Mouse (Mus musculus) lung, embryonic 15.5 days (tissue): ENCODE measurements around the gene Fnip2. TPM values are rescaled to one million over a fixed set of nuclear protein-coding genes. Genes with fewer than 3 reads are reported as not detected.

ENCODE experiments used
- ATAC-seq: fragments of 200-750 bp; cut with Nextera tagmentation; 2 replicates; pipeline ENCODE4 v1.8.0; 2017; ENCODE audit warnings: moderate number of reproducible peaks, borderline replicate concordance; ENCODE audit not compliant: low FRiP score, low TSS enrichment; ENCODE audit errors: extremely low read depth
- H3K27ac ChIP-seq: fragments of 300-500 bp; sonication (generic); 2 replicates; pipeline ENCODE4 v1.5.1; 2015; ENCODE audit warnings: moderate library complexity, mild to moderate bottlenecking, inconsistent platforms
- H3K27me3 ChIP-seq: fragments of 300-500 bp; sonication (generic); 2 replicates; pipeline ENCODE4 v1.6.1; 2015; ENCODE audit warnings: inconsistent platforms
- H3K36me3 ChIP-seq: fragments of 300-500 bp; sonication (generic); 2 replicates; pipeline ENCODE4 v1.6.1; 2015; ENCODE audit warnings: inconsistent platforms
- H3K4me1 ChIP-seq: fragments of 300-500 bp; sonication (generic); 2 replicates; pipeline ENCODE4 v1.6.1; 2015; ENCODE audit warnings: inconsistent platforms
- H3K4me2 ChIP-seq: fragments of 300-500 bp; sonication (generic); 2 replicates; pipeline ENCODE4 v1.6.1; 2015; ENCODE audit warnings: inconsistent platforms, mild to moderate bottlenecking, moderate library complexity
- H3K4me3 ChIP-seq: fragments of 300-500 bp; sonication (generic); 2 replicates; pipeline ENCODE4 v1.5.1; 2015; ENCODE audit warnings: mild to moderate bottlenecking, inconsistent platforms
- H3K9ac ChIP-seq: fragments of 300-500 bp; sonication (generic); 2 replicates; pipeline ENCODE4 v1.6.1; 2015; ENCODE audit warnings: inconsistent platforms
- H3K9me3 ChIP-seq: fragments of 300-500 bp; sonication (generic); 2 replicates; pipeline ENCODE4 v1.6.1; 2016; ENCODE audit warnings: inconsistent platforms
- WGBS: fragments of 180-500 bp; shearing (Covaris S2); methylation state at CpG from one replicate; pipeline ENCODE4 v1.1.7; 2015; 5-methylcytosine and 5-hydroxymethylcytosine counted together
- polyA plus RNA-seq: library from polyadenylated mRNA; unstranded; fragments of >200 nt; fragmentation: Nextera tagmentation; extraction: Ambion mirVana; gene quantifications from 2 replicates; pipeline ENCODE4 v1.2.1, GENCODE M21; 2015

Gene Fnip2
- polyA plus RNA-seq, 1 experiment from 2014 or later: 4.4 TPM

DNA sequence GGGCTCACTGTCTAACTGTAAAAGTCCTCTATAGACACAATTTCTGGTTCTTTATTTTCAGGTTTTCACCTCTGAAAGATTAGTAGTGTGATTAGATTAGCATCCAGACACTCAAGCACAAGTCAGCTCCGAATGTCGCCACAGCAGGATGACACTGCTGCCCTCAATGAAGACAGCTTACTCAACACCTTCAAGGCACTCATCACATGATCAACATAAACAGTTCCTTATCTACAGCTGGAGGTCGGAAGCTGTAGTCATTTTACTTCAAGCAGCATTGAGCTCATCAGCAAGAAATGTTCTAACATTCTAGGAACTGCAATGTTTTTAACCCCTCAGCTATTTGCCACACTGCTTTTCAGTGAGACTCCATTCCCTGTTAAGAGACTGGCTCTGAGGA, 76.0 kb downstream of the Fnip2 start:
- Histone ChIP-seq H3K4me1 (no peaks in the 10 kb centered on the region), H3K9ac (no peak overlapping the region), H3K27me3 (no peaks in the 10 kb centered on the region), H3K9me3 (no peaks in the 10 kb centered on the region), H3K4me3 (no peak overlapping the region), H3K4me2 (no peak overlapping the region), H3K36me3 (peaks cover 22% of the 10 kb centered on the region; the same call in 1 of the 2 replicates), H3K27ac (no peak overlapping the region)
- ATAC-seq: no peak
- WGBS: 32% methylated on average over 3 of the region's 3 CpGs

DNA sequence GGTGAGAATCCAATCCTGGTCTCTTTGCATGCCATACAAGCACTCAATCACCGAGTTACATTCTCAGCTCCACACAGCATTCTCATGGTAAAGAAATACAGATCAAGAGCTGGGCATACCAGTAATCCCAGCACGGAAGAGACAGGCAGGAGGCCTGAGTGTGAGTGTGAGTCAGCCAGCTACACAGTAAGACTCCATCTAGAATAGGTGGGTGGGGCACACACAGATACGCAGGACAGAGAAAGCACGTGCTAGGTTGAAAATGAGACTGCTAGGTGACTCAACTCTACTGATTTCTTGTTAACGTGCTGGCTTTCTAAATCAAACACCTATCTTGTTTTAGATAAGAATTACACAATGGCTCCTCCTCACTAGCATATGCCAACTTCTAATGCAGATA, 77.5 kb downstream of the Fnip2 start:
- Histone ChIP-seq H3K36me3 (peaks cover 28% of the 10 kb centered on the region; the same call in 1 of the 2 replicates), H3K9me3 (no peaks in the 10 kb centered on the region), H3K9ac (no peak overlapping the region), H3K27me3 (no peaks in the 10 kb centered on the region), H3K4me1 (no peaks in the 10 kb centered on the region), H3K4me3 (no peak overlapping the region), H3K27ac (no peak overlapping the region), H3K4me2 (no peak overlapping the region)
- ATAC-seq: no peak
- WGBS: 84% methylated on average over 5 of the region's 5 CpGs

DNA sequence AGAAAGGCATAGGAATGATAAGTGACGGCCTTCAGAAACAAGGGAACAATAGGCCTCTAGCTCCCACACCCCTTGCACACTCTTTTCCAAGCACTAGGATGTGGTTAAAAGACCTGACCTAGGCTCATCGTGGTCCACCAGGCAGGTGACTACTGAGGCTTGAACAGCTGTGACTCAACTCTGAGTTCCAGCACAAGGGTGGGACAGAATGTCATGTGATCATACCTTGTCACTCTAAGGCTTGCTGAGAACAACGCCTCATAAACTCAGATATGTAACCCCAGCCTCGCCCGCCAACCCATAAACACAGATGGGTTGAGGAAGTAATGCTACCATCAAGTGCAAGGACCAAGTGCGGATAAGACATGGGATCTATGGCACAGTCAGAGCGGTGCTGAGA, 79.6 kb downstream of the Fnip2 start:
- Histone ChIP-seq H3K9me3 (no peaks in the 10 kb centered on the region), H3K4me1 (no peaks in the 10 kb centered on the region), H3K4me2 (no peak overlapping the region), H3K36me3 (peaks cover 25% of the 10 kb centered on the region; the same call in 1 of the 2 replicates), H3K4me3 (no peak overlapping the region), H3K27me3 (no peaks in the 10 kb centered on the region), H3K27ac (no peak overlapping the region), H3K9ac (no peak overlapping the region)
- ATAC-seq: no peak
- WGBS: 92% methylated on average over 7 of the region's 7 CpGs

DNA sequence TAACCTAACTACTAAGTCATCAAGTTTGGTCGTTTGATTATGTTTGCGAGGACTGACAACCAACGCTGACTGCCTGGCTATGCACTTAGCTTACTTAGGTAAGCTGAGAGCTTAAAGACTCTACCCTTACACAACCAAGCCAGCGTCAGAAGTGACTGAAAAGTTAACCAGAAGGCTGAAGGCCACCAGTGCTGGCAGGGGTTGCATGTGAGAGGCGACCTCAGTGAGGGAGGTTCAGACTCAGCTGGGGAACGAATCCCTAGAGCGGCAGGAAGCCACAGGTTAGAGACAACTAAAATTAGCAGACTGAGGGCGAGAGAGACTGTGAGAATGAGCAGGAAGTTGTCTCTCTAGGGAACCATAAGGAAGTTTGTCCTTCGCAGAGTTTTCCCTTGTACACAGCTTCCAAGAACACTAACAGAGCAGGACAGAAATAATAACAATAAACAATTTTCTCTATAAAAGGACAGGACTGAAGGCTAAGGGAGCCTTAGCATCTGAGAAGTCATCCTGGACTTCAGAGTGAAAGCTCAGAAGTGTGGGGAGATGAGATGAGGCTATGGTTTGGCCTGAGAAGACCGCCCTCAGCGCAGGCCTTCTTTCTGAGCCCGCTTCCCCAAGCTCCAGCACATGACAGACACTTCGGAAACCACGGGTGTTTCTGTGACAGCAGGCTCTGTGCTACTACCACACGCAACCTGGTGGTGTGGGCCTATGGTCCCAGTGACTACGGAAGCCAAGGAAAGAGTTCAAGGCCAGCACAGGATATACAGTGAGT, 83.1 kb downstream of the Fnip2 start:
- Histone ChIP-seq H3K36me3 (peaks cover 29% of the 10 kb centered on the region; the same call in 1 of the 2 replicates), H3K4me3 (no peak overlapping the region), H3K4me2 (no peak overlapping the region), H3K27me3 (no peaks in the 10 kb centered on the region), H3K27ac (no peak overlapping the region), H3K9me3 (no peaks in the 10 kb centered on the region), H3K9ac (no peak overlapping the region), H3K4me1 (no peaks in the 10 kb centered on the region)
- ATAC-seq: no peak
- WGBS: 80% methylated on average over 16 of the region's 16 CpGs

DNA sequence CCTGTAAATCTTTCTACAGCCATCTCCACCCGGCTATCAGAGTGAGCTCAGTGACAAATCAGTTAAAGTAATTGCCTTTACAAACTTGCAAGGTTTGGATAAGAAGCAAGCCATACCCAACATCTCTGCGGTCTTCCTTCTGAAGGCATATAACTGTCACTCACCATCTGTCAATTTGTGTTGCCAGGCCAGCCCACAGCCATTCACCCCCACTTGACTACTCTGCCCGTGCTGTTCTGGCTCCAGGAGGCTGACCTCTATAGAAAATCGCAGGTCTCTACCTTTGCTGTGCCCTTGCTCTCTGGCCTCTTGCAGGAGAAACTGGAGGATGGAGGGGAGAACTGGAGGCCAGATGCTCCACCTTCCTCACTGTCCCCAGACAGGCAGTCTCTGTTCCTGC, 88.7 kb downstream of the Fnip2 start:
- WGBS: 80% methylated on average over 4 of the region's 4 CpGs
- no peak for ATAC-seq
- Histone ChIP-seq H3K4me3 (no peak overlapping the region), H3K27me3 (no peaks in the 10 kb centered on the region), H3K27ac (no peak overlapping the region), H3K4me1 (no peaks in the 10 kb centered on the region), H3K9ac (no peak overlapping the region), H3K36me3 (peaks cover 11% of the 10 kb centered on the region; the same call in 1 of the 2 replicates), H3K4me2 (no peak overlapping the region), H3K9me3 (no peaks in the 10 kb centered on the region)

DNA sequence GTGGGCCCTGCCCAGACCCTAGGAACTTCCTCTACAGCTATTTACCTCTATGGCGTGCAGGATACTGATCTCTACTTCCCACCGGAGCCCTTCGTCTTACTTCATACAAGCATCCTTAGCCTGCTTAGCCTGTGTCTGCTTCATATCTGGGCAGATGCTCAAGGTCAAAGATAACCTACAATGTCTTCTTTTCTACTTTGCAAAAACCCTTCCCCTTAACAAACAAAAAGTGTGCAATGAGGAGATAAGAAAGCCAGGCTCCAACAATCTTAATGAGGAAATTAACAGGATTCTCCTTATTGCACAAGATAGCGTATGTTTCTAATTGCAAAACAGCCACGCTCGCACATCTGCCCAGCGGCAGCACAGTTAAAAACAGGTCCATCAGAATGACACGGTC, 89.2 kb downstream of the Fnip2 start:
- peaks cover 11% of the 10 kb centered on the region; the same call in 1 of the 2 replicates for H3K36me3 ChIP-seq
- no peak overlapping the region for H3K27ac ChIP-seq
- H3K4me3 ChIP-seq: no peak overlapping the region
- no peak overlapping the region for H3K4me2 ChIP-seq
- H3K9ac ChIP-seq: no peak overlapping the region
- WGBS: 88% methylated on average over 8 of the region's 8 CpGs
- H3K4me1 ChIP-seq: no peaks in the 10 kb centered on the region
- H3K27me3 ChIP-seq: no peaks in the 10 kb centered on the region
- H3K9me3 ChIP-seq: no peaks in the 10 kb centered on the region
- no peak for ATAC-seq

DNA sequence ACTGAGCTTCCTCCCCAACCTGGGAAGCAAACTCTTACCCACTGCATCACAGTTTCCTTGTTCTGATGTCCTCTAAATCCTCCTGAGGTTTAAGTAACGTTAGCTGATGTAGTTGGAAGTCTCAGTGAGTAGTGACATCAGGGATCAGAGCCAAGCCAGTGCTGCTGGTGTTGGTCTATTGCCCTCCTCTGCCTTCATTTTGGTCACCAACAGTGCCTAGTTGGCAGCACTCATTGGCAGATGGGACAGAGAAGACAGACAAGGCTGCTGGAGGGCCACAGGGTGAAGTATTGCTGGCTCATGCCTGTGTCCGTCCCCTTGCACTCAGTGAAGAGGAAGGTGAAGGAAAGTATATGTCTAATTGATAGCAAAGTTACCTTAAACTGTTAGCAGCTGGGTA, 91.6 kb downstream of the Fnip2 start:
- H3K9me3 ChIP-seq: no peaks in the 10 kb centered on the region
- H3K4me3 ChIP-seq: no peak overlapping the region
- H3K9ac ChIP-seq: no peak overlapping the region
- no peak overlapping the region for H3K4me2 ChIP-seq
- H3K27me3 ChIP-seq: no peaks in the 10 kb centered on the region
- no peak overlapping the region for H3K27ac ChIP-seq
- WGBS: 73% methylated on average over 2 of the region's 2 CpGs
- H3K4me1 ChIP-seq: no peaks in the 10 kb centered on the region
- H3K36me3 ChIP-seq: peaks cover 7% of the 10 kb centered on the region; the same call in 1 of the 2 replicates
- ATAC-seq: no peak

DNA sequence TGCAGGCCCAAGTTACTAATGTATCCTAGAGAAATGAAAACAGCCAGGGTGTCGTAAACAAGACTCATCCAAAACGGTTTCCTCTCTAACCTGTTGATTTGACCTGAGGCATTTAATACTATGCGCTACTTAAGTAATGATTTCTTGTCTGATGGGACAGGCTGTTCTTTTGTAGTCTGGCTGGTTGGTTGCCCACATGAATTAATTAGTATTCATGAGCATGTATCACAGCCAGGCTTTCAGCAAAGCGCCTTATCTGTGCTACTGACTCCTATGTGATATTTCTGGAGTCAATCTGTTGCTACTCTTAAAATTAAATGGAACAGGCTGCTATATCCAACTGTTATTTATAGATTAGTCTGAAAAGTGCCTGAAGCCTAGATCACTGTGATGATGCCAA, 92.7 kb downstream of the Fnip2 start:
- Histone ChIP-seq H3K4me2 (no peak overlapping the region), H3K9me3 (no peaks in the 10 kb centered on the region), H3K4me1 (no peaks in the 10 kb centered on the region), H3K36me3 (no peaks in the 10 kb centered on the region), H3K27me3 (no peaks in the 10 kb centered on the region), H3K4me3 (no peak overlapping the region), H3K9ac (no peak overlapping the region), H3K27ac (no peak overlapping the region)
- ATAC-seq: no peak
- 83% methylated on average over 4 of the region's 4 CpGs for WGBS

DNA sequence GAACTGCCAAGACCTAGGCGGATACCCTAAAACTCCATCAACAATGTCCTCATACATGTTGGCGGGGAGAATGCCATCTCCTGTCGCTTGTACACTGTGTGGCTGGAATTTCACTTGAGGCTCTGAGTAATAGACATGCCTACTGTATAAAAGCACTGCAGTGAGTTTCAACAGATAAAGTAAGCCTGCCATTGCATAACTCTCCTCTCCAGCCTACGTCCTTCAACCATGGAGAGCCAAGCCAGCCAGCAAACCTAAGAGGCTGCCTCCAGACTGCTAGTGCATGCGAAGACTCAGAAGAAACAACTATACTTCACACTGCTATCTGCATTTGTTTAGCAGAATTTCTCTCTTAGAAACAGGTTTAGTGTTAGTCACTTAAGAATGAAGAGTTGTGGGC, 95.2 kb downstream of the Fnip2 start:
- Histone ChIP-seq H3K27me3 (no peaks in the 10 kb centered on the region), H3K9ac (no peak overlapping the region), H3K4me1 (no peaks in the 10 kb centered on the region), H3K9me3 (no peaks in the 10 kb centered on the region), H3K36me3 (peaks cover 7% of the 10 kb centered on the region), H3K27ac (no peak overlapping the region), H3K4me2 (no peak overlapping the region), H3K4me3 (no peak overlapping the region)
- ATAC-seq: no peak
- WGBS: 92% methylated on average over 5 of the region's 5 CpGs

DNA sequence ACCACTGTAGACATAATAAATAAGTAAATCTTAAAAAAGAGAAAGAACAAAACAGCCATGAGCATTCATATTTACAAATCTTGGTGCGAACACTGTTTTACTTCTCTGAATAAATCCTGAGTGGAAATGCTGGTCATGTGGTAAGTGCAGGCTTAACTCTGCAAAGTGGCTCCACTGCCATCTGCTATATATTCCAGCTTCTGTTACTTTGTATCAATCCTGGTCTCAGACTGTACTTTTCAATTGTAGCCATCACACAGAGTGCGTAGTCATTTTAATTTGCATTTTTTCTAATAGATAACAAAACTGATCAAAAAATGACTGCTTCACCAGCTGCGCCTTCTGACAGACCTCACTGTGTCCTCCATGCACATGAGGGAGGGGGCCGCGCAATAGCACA, 98.2 kb downstream of the Fnip2 start:
- H3K9me3 ChIP-seq: no peaks in the 10 kb centered on the region
- H3K4me2 ChIP-seq: no peak overlapping the region
- H3K9ac ChIP-seq: no peak overlapping the region
- H3K27ac ChIP-seq: no peak overlapping the region
- peaks cover 16% of the 10 kb centered on the region for H3K36me3 ChIP-seq
- H3K27me3 ChIP-seq: no peaks in the 10 kb centered on the region
- no peak overlapping the region for H3K4me3 ChIP-seq
- 98% methylated on average over 5 of the region's 5 CpGs for WGBS
- no peaks in the 10 kb centered on the region for H3K4me1 ChIP-seq
- ATAC-seq: no peak

DNA sequence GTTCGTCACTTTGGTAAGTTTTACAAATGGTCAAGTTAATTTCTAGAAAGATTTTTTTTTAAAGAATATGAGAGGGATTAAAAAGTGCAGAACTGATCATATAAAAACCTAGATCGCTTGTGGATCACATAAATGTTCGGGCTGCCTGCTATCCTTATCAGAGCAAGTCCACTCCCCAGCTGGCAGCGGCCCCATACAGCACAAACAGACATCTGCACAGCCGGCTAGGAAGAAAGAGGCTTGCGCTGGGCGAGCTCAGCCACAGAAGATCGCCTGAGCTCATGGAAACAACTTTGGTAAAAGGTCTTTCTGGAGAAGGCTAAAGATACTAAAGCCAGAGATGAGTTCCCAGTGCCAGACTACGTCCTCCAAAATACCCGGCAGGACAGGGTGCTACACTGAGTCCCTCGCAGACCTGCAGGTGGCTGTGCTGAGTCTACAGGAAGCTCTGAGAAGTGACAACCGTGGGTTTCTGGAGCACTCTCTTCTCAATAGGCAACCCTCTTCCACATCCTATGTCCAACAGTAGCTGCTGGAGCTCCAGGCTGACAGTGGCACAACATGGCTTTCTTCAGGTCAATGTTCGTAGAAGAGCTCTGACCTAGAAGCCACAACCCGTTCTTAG, 108.8 kb downstream of the Fnip2 start:
- no peak overlapping the region for H3K4me3 ChIP-seq
- no peak overlapping the region for H3K4me2 ChIP-seq
- no peaks in the 10 kb centered on the region for H3K4me1 ChIP-seq
- 77% methylated on average over 14 of the region's 14 CpGs for WGBS
- no peaks in the 10 kb centered on the region for H3K27me3 ChIP-seq
- H3K36me3 ChIP-seq: 0 out of 2 replicates have a peak, but pooled peaks cover 8% of the 10 kb centered on the region
- H3K9ac ChIP-seq: no peak overlapping the region
- H3K9me3 ChIP-seq: no peaks in the 10 kb centered on the region
- no peak overlapping the region for H3K27ac ChIP-seq
- ATAC-seq: no peak

DNA sequence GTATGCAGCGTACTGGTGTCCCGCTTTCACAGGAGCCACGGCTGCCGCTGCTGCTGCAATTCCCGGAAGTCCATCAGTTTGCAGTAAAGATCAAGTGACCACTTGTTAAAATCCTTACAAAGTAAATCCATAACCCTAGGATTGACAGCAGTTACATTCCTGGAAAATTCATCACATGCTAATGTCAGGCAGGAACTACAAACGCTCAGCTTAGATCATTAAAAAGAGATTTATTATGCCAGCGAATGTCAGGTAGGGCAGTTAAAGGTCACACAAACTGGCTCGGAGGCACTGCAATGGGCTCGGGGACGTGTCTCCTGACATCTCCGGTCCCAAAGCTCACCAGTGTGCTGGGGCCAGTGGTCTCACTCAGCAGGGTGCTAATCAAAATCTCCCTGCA, 111.8 kb downstream of the Fnip2 start:
- no peak for ATAC-seq
- Histone ChIP-seq H3K9ac (no peak overlapping the region), H3K4me1 (no peaks in the 10 kb centered on the region), H3K27ac (no peak overlapping the region), H3K9me3 (no peaks in the 10 kb centered on the region), H3K4me3 (no peak overlapping the region), H3K36me3 (0 out of 2 replicates have a peak, but pooled peaks cover 5% of the 10 kb centered on the region), H3K4me2 (no peak overlapping the region), H3K27me3 (no peaks in the 10 kb centered on the region)
- WGBS: 46% methylated on average over 11 of the region's 11 CpGs
